8 mouse cellular contexts compared by ENCODE assay signal in genomic region chr15:78927788-78928457, GRCm38 (mm10). TPM values are rescaled to one million over a fixed set of nuclear protein-coding genes. Genes with fewer than 3 reads are reported as not detected.
A peak's percentile ranks its signal among the peaks of the same experiment; 100 is the strongest.
DNase-seq lines count a peak whose midpoint lies in the region; ATAC-seq and TF ChIP-seq lines count a peak whose summit lies in the region.

No protein-coding gene starts in this region.

- H3K4me1 ChIP-seq in forebrain, embryonic 14.5 days (ENCODE audit: control insufficient read depth, insufficient read depth, low read length), result peaks cover 17% of the 10 kb centered on the region

- peaks cover 37% of the 10 kb centered on the region for H3K79me2 ChIP-seq in C2C12 (ENCODE audit: control insufficient read depth, insufficient read depth)

- under 1% methylated on average over 33 of the region's 35 CpGs for WGBS in forebrain, embryonic 14.5 days

- H3K27ac ChIP-seq in forebrain, embryonic 14.5 days (ENCODE audit: low read depth, low read length), result no peak overlapping the region

- H3ac ChIP-seq in C2C12 (ENCODE audit: control insufficient read depth, insufficient read length, low read depth), result peak overlapping the region; percentile 99

- peak overlapping the region; percentile 99 for H3K4me3 ChIP-seq in C2C12 (ENCODE audit: insufficient read depth, poor library complexity, severe bottlenecking)
- peak overlapping the region; percentile 24 for H3K4me3 ChIP-seq in forebrain, embryonic 14.5 days (ENCODE audit: low read depth, low read length)

- TF ChIP-seq CTCF in C2C12 (IDR thresholded peaks at IDR 0.05; ENCODE audit: control insufficient read depth, insufficient read depth, insufficient read length), result no peak

- ATAC-seq in forebrain, embryonic 14.5 days, result peak; percentile 65

- peak overlapping the region; percentile 62 for H3K4me2 ChIP-seq in forebrain, embryonic 14.5 days (ENCODE audit: low read length)

- H3K79me3 ChIP-seq in C2C12 (ENCODE audit: low read depth), result peaks cover 27% of the 10 kb centered on the region

- H3K9ac ChIP-seq in forebrain, embryonic 14.5 days (ENCODE audit: low read length), result peak overlapping the region; percentile 43; the same call in 1 of the 2 replicates

- no peaks in the 10 kb centered on the region for H3K9me3 ChIP-seq in forebrain, embryonic 14.5 days (replicated peaks; ENCODE audit: control insufficient read depth, low read length)

- intact Hi-C loops in left cerebral cortex, postnatal 4 days (cut with DNase I), result no loop called here

- H3K27me3 ChIP-seq in C2C12 (ENCODE audit: control insufficient read depth, insufficient read depth, insufficient read length), result no peaks in the 10 kb centered on the region
- no peaks in the 10 kb centered on the region for H3K27me3 ChIP-seq in forebrain, embryonic 14.5 days (replicated peaks; ENCODE audit: control insufficient read depth, insufficient read depth, low read length)

- peak; percentile 57 to 60 for DNase-seq in adrenal gland, adult 18-20 months (ENCODE audit: low spot score in 2 of 2)
- DNase-seq in forebrain, embryonic 14.5 days (ENCODE audit: low spot score), result peak; percentile 77
- DNase-seq in heart, postnatal 4 days, result peak; percentile 82
- peak; percentile 57 for DNase-seq in left cerebral cortex, postnatal 4 days
- DNase-seq in mesoderm, embryonic 11.5 days (ENCODE audit: low read depth, low spot score), result peak; percentile 86
- DNase-seq in right cerebral cortex, postnatal 25 days, result peak; percentile 60
- DNase-seq in yolk sac, embryonic 10.5 days (ENCODE audit: low spot score), result peak; percentile 91

- H3K36me3 ChIP-seq in C2C12 (ENCODE audit: control insufficient read depth, insufficient read depth), result peaks cover 33% of the 10 kb centered on the region
- no peaks in the 10 kb centered on the region for H3K36me3 ChIP-seq in forebrain, embryonic 14.5 days (ENCODE audit: control insufficient read depth, insufficient read depth, low read length)

TF ChIP-seq in C2C12, 6 proteins besides CTCF, POLR2A, EP300 and RAD21:
- TF ChIP-seq USF1 (IDR thresholded peaks at IDR 0.05; ENCODE audit: low read depth) (peak; percentile 62), MYOG (IDR thresholded peaks at IDR 0.05; ENCODE audit: control insufficient read depth, extremely low read depth, insufficient read length) (no peak), CEBPB (IDR thresholded peaks at IDR 0.05; ENCODE audit: low read depth) (no peak), FOSL1 (IDR thresholded peaks at IDR 0.05; ENCODE audit: insufficient read depth, low read length, poor library complexity, severe bottlenecking) (peak; percentile 43), MAX (IDR thresholded peaks at IDR 0.05) (peak; percentile 85), MYOD1 (IDR thresholded peaks at IDR 0.05; ENCODE audit: control insufficient read depth, insufficient read length, low read depth) (peak; percentile 89)

RNA-seq across cellular contexts. Expression of gene Lgals1, which starts 1.4 kb away (rescaled TPM):
- 18,755 TPM for polyA plus RNA-seq in C2C12 (2012; fragmentation: generic; extraction: Trizol)
- 100 to 1,000 TPM; 300 to 824 TPM for total RNA-seq in adrenal gland, adult 18-20 months (2021)
- polyA plus RNA-seq in forebrain, embryonic 14.5 days (2014; fragmentation: Nextera tagmentation; extraction: Ambion mirVana), result 89.0 and 98.0 TPM in 2 replicates
- 100 to 1,000 TPM; 465 to 471 TPM for total RNA-seq in heart, postnatal 4 days (2021)
- total RNA-seq in left cerebral cortex, postnatal 4 days (2021), result 10 to 100 TPM; 25.2 to 29.4 TPM

RNA-seq across cellular contexts. Expression of gene Nol12, which starts 6.8 kb away (rescaled TPM):
- 108 TPM for polyA plus RNA-seq in C2C12 (2012; fragmentation: generic; extraction: Trizol)
- 10 to 100 TPM; 41.2 to 47.0 TPM for total RNA-seq in adrenal gland, adult 18-20 months (2021)
- 63.4 and 73.8 TPM in 2 replicates for polyA plus RNA-seq in forebrain, embryonic 14.5 days (2014; fragmentation: Nextera tagmentation; extraction: Ambion mirVana)
- 10 to 100 TPM; 20.2 to 22.6 TPM for total RNA-seq in heart, postnatal 4 days (2021)
- total RNA-seq in left cerebral cortex, postnatal 4 days (2021), result 10 to 100 TPM; 46.5 to 47.8 TPM

RNA-seq across cellular contexts. Expression of gene Pdxp, which starts 14.2 kb away (rescaled TPM):
- polyA plus RNA-seq in C2C12 (2012; fragmentation: generic; extraction: Trizol), result 25.1 TPM
- total RNA-seq in adrenal gland, adult 18-20 months (2021), result 1 to 10 TPM; 3.1 to 5.4 TPM
- 101 and 109 TPM in 2 replicates for polyA plus RNA-seq in forebrain, embryonic 14.5 days (2014; fragmentation: Nextera tagmentation; extraction: Ambion mirVana)
- total RNA-seq in heart, postnatal 4 days (2021), result 1 to 10 TPM; 9.3 to 9.4 TPM
- 100 to 1,000 TPM; 107 to 117 TPM for total RNA-seq in left cerebral cortex, postnatal 4 days (2021)

RNA-seq across cellular contexts. Expression of gene Triobp, which starts 19.6 kb away (rescaled TPM):
- 35.7 TPM for polyA plus RNA-seq in C2C12 (2012; fragmentation: generic; extraction: Trizol)
- total RNA-seq in adrenal gland, adult 18-20 months (2021), result 100 to 1,000 TPM in 1 of 2 experiments, 10 to 100 TPM in 1; 97.1 to 105 TPM
- 29.3 and 38.7 TPM in 2 replicates for polyA plus RNA-seq in forebrain, embryonic 14.5 days (2014; fragmentation: Nextera tagmentation; extraction: Ambion mirVana)
- total RNA-seq in heart, postnatal 4 days (2021), result 10 to 100 TPM; 59.0 to 68.2 TPM
- total RNA-seq in left cerebral cortex, postnatal 4 days (2021), result 100 to 1,000 TPM in 1 of 2 experiments, 10 to 100 TPM in 1; 98.7 to 106 TPM

RNA-seq across cellular contexts. Expression of gene Sh3bp1, which starts 28.4 kb away (rescaled TPM):
- polyA plus RNA-seq in C2C12 (2012; fragmentation: generic; extraction: Trizol), result 23.4 TPM
- total RNA-seq in adrenal gland, adult 18-20 months (2021), result 1 to 10 TPM; 4.1 to 6.5 TPM
- polyA plus RNA-seq in forebrain, embryonic 14.5 days (2014; fragmentation: Nextera tagmentation; extraction: Ambion mirVana), result 4.2 and 5.8 TPM in 2 replicates
- 10 to 100 TPM in 1 of 2 experiments, 1 to 10 TPM in 1; 7.7 to 11.1 TPM for total RNA-seq in heart, postnatal 4 days (2021)
- total RNA-seq in left cerebral cortex, postnatal 4 days (2021), result 1 to 10 TPM; 5.4 to 6.0 TPM

Comparison
In these comparisons a context has a peak if more than half of its experiments do, and no peak if none do; other contexts are left out.
1. RNA of gene Lgals1, which starts 1.4 kb away (total RNA-seq): 300 to 824 TPM in adrenal gland, adult 18-20 months and 465 to 471 TPM in heart, postnatal 4 days; 25.2 to 29.4 TPM in left cerebral cortex, postnatal 4 days; every median in the first group is over 4 times any median in the second.
2. RNA of gene Pdxp, which starts 14.2 kb away (total RNA-seq): 107 to 117 TPM in left cerebral cortex, postnatal 4 days; 9.3 to 9.4 TPM in heart, postnatal 4 days and 3.1 to 5.4 TPM in adrenal gland, adult 18-20 months; every median in the first group is over 10 times any median in the second.
3. Peak in every context shown above with its lines, with median percentiles within 50 percentile points of each other: DNase-seq.